Mouse (Mus musculus) lung, postnatal 0 days (tissue): ENCODE measurements at regions not wholly inside any gene's neighbourhood (a gene's known extent, or its start where the extent isn't known, plus 50 kb on each side); places are given as distances from the start of the nearest gene placed in this dataset.

ENCODE experiments used
- CTCF ChIP-seq: IDR thresholded peaks from 2 replicates; pipeline ENCODE4 v1.5.1; 2016; ENCODE audit warnings: antibody characterized with exemption, mild to moderate bottlenecking
- EP300 ChIP-seq: IDR thresholded peaks from 2 replicates; pipeline ENCODE4 v1.6.1; 2016; ENCODE audit warnings: antibody characterized with exemption, mild to moderate bottlenecking, control low read depth

DNA sequence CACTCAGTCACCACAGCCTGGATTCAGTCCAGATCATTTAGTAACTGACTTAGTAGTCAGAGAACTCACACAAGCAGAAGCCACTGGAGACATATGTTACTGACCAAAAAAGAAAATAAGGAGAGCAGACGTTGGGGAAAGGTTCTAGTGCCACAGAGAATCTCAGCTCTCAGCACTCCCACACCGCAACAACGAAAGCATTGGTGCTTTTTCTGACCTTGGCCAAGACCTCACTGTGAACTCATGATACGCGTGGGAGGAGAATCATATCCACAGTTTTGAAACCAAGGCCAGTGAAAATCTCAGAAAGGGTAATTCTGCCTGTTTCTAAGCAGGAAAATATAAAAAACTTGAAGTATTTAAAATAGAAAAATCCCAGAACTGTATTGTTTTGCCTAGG, 591.0 kb downstream of the Hs3st4 start:
- no peak for TF ChIP-seq CTCF
- TF ChIP-seq EP300, result no peak
